Mouse (Mus musculus): ENCODE measurements around the gene Zfp668.
"Not testable (repeated sequence)": the region's sequence is repeated elsewhere in the genome, so short reads cannot be mapped to it uniquely, and the experiment has no call there.

Gene Zfp668

DNA sequence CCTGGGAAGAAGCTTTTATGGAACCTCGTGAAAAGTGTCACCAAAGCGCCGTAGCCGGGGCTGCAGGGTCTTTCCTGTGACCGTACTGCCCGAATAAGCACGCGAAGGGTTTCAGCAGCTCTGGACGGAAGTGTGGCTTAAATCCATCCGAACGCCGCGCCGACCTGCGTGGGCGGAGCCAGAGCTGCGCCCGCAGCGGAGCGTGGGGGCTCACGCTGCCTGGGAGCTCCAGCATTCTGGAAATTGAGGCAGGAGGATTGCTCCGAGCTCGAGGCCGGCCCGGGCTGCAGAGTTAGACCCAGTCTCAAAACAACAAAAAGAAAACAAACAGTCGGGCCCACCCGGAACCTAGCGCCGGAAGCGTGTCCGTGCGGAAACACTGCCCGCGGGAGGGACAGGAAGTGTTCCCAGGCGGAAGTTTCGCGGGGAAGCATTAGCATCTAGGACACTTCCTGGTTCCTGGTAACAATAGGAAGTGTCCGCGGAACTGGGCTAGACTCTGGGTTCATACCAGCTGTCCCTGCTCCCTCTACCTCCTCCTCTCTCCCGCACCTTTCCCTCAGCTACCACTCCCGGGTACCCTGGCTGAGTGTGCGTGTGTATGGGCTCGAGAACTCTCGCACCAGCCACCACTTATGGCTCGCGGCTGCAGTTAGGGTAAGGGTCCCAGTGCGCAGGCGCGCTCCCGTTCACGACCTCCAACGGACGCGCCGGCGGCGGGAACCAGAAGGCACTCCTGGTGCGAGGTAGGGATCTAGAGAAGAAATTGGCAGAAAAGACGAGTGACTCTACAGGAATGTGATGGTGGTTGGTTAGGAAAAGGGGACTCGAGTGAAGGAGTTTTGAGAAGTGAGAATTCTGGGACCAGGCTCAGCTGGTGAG is at the start of gene Zfp668:
Gene Zfp668 (minus strand): TSS at position 362 of the 882 bp plus-strand sequence.
- DNase-seq = peak; percentile 90

DNA sequence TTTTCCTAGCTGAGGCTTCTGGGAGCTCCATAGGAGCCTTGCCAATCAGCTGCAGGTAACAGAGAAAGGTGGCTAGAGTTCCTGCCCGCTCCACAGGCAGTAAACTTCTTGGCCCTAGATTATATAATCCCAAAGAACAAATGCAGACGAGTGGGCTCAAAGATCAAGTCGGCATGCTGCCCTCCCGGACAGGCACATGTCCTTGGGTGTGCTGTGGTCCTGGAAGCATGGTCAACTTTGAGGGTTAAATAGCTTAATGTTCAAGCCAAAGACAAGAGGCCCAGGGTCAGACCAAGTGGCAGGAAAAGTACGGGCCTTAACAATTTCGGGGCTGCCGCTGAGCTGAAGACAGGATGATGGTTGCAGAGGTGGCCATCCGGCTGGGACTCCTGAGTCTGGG is 49.4 kb upstream of the Zfp668 start:
- DNase-seq = no peak

GRCm38 (mm10) chr7:127925252-127925651 is 48.6 kb upstream of the Zfp668 start:
- no peak for DNase-seq

DNA sequence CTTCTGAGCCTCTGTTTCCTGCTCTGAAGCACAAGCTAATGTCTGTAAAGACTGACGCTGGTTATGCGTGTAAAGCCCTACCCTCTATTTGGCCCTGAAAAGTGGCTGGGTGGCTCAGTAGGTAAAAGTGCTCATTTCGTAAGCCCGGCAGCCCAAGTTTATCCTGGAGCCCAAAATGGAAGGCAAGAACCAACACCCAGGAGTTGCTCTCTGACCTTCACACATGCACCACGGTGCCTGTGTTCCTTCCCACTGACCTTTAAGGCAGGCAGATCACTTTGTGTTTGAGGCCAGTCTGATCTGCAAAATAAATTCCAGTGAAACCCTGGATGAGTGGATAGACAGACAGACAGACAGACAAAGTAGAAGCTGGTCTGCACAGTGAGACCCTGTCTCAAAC is 47.1 kb upstream of the Zfp668 start:
- DNase-seq = no peak

DNA sequence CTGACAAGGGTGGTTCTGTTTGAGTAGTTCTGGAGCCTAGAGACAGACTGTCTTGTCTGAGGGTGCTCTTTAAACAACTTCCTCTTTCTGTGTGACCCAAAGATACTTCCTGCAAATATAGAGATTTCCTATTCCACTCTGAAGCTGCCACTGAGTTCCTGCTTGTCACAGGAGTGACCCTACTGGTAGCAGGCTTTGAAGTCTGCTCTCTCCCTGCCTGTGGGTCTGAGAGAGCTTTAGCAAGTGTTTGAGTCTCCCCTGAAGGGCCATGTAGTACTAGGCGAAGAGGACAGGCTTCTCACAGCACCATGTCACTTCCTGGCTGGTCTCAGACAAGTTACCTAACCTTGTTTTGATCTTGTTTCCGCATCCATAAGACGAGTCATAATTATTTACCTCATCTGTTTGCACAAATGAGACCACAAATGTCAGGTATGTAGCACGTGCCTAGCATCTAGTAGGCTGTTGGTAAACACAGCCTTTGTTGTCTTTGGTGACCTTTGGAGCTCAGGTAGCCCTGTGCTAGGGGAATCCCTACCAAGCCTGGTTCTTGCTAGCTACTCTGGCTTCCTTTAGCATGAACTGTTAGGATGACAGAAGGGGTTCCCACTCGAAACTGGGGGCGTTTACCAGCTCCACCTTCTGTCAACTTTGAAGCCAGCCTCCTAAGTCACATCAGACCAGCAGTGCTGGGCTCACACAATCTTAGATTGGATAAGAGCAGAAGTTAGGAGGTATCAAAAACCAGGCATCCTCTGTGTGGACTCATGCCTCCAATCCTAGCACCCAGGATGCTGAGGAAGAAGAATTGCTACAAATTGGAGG is 46.0 kb upstream of the Zfp668 start:
- DNase-seq = peak; percentile 21

DNA sequence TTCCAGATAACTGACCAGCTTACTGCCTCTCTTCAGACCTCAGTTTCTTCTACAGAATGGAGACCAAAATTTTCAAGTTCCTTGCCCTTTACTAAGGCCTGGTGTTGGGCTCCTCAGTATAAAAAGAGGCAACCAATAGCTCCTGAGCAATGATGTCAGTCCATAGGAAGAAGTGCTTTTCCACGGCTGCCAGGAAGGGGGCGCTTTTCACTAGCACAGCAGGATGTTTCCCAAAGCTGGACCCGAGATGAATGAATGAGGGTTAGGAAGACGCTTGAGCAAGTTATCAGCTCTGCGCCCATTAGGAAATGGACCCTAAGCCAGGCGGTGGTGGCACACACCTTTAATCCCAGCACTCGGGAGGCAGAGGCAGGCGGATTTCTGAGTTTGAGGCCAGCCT is 44.9 kb upstream of the Zfp668 start:
- no peak for DNase-seq

- no peak for DNase-seq
Observed at GRCm38 (mm10) chr7:127919290-127919689, 42.7 kb upstream of the Zfp668 start.

GRCm38 (mm10) chr7:127918203-127918602 is 41.6 kb upstream of the Zfp668 start:
- DNase-seq = no peak

GRCm38 (mm10) chr7:127915293-127915692 is 38.7 kb upstream of the Zfp668 start:
- DNase-seq = no peak

DNA sequence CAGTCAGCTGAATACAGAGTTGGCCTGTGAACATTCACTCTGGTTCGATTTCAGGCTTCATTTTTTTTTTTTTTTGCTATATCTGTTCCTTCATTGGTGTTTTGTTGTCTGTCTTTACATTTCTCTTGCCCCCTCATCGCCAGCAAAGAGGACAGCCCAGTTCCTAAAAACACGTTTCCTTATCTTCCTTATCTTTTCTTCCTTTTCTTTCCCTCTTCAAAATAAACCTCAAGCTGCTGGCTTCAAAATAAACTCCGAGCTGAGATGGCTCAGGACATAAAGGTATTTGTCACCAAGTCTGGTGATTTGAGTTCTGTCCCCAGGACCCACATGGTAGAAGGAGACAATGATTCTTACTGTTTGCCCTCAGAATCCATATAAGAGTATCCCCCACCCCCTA is 36.3 kb upstream of the Zfp668 start:
- no peak for DNase-seq

GRCm38 (mm10) chr7:127912190-127912871 is 35.7 kb upstream of the Zfp668 start, which contains the start of gene Kat8:
Gene Kat8 (plus strand): TSS chr7:127912516.
- peak; percentile 89 for DNase-seq

- DNase-seq = no peak
Observed at GRCm38 (mm10) chr7:127908656-127909055, 32.0 kb upstream of the Zfp668 start.

GRCm38 (mm10) chr7:127907939-127908338 is 31.3 kb upstream of the Zfp668 start:
- DNase-seq = no peak

- DNase-seq = peak; percentile 80
Observed at GRCm38 (mm10) chr7:127903971-127904796, 27.6 kb upstream of the Zfp668 start, which contains the start of gene Bckdk. Gene Bckdk (plus strand): TSS chr7:127904082.

- no peak for DNase-seq
Observed at GRCm38 (mm10) chr7:127901772-127902171, 25.1 kb upstream of the Zfp668 start.

DNA sequence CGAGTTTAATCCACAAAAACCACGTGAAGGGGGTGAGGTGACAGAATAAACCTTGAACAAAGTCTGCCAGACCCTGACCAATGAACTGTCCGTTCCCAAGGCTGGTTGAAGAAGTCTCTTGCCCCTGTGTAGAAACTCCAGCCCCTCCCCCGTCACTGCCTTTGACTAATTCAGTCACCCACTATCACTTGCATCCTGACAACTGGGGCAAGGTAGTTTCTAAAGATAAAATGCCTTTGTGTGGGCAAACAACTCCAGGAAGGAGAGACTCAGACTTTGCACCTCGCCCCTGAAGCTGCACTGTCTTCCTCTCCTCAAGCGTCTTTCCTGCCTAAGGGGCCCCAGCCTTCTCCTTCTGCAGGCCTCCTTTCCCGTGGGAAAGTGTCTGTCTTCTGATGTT is 23.4 kb upstream of the Zfp668 start:
- DNase-seq = no peak

DNA sequence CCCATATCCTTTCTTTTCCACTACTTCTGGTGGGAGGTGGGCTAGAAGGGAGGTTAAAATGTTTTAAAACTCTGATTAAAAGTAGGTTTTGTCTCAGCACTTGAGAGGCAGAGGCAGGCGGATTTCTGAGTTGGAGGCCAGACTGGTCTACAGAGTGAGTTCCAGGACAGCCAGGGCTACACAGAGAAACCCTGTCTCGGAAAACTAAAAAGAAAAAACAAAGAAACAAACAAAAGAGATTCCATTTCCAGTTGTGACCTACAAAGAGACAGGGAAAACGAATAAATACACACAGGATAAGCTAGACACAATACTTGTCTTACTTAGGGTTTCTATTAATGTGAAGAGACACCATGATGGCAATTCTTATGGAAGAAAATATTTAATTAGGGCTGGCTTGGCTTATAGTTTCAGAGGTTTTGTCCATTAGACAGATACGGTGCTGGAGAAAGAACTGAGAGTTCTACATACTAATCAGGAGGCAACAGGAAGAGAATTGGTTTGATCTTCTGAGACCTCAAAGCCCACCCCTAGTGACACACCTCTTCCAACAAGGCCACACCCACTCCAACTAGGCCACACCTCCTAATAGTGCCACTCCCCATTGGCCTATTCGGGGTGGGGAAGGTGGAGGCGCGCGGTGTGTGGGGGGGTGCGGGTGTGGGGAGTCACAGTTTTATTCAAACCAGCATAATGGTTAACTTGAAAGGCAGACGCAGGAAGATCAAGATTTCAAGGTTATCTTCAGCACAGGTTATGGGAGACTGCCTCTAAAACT is 21.7 kb upstream of the Zfp668 start:
- no peak for DNase-seq

- DNase-seq = no peak
Observed at GRCm38 (mm10) chr7:127897542-127897941, 20.9 kb upstream of the Zfp668 start.

GRCm38 (mm10) chr7:127896384-127896783 is 19.8 kb upstream of the Zfp668 start:
- DNase-seq = peak; percentile 37

DNA sequence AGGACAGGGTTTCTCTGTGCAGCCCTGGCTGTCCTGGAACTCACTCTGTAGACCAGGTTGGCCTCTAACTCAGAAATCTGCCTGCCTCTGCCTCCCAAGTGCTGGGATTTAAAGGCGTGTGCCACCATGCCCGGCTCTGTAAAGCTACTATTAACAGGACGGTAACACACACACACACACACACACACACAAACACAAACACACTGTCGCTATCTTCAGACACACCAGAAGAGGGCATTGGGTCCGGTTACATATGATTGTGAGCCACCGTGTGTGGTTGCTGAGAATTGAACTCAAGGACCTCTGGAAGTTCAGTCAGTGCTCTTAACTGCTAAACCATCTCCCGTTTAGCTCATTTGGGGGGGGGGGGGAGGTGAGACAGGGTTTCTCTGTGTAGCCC is 19.3 kb upstream of the Zfp668 start:
- DNase-seq = not testable (repeated sequence)

DNA sequence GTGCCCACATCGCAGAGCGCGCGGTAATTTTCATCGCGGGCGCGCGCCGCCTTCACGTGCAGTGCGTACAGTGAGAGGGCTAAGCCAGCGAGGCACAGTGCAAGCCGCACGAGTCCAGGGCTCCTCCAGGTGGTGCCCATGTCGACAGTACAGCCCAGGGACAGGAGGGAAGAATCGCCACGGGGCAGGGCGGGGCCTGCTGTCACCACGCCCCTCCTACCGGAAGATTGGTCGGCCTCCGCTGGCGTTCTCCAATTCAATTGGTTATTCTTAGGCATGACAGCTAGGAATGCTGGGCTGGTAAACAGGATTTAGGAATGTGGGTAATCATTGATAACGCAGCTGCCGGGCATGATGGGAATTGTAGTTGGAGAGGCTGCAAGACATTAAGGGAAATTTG is 18.8 kb upstream of the Zfp668 start, which contains the start of the genes Gm21974 and Vkorc1:
Gene Gm21974 (minus strand): TSS at position 13 of the 400 bp plus-strand sequence.
Gene Vkorc1 (minus strand): TSS at position 176 of the 400 bp plus-strand sequence.
- DNase-seq = peak; percentile 96
